Mouse (Mus musculus) spleen, adult 2 months (tissue): ENCODE results near the gene Snx29.

Source experiments
- CTCF ChIP-seq: fragments of 200-500 bp; IDR thresholded peaks from 2 replicates; pipeline ENCODE4 v1.5.1; 2011; ENCODE audit warnings: mild to moderate bottlenecking, inconsistent platforms; ENCODE audit not compliant: insufficient read depth, insufficient read length, insufficient replicate concordance; ENCODE audit errors: extremely low read depth
- POLR2A ChIP-seq: fragments of 200-500 bp; IDR thresholded peaks from 2 replicates; pipeline ENCODE4 v1.6.1; 2011; ENCODE audit warnings: low read depth, low read length, inconsistent platforms

DNA sequence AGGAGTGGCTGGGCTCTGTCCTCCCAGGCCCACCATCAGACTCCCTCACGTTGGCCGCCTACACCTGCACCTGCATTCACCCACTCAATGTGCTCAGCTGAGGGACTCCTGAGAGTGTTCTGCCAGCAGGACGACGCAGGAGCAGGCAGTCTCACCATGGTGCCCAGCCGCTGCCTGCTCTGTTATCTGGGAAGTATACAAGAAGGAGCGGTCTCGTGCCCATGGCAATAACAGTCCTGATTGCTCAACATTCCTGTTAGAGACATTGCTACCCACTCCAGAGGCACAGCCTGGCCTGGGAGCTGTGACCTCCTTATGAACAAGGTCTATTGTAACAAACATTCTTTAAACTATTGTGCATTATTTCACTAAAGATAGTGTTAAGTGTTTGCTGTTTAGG lies 435.2 kb downstream of the Snx29 start:
- TF ChIP-seq CTCF (no peak), POLR2A (no peak)
